Mouse (Mus musculus): ENCODE measurements around the gene Prss57.

DNA sequence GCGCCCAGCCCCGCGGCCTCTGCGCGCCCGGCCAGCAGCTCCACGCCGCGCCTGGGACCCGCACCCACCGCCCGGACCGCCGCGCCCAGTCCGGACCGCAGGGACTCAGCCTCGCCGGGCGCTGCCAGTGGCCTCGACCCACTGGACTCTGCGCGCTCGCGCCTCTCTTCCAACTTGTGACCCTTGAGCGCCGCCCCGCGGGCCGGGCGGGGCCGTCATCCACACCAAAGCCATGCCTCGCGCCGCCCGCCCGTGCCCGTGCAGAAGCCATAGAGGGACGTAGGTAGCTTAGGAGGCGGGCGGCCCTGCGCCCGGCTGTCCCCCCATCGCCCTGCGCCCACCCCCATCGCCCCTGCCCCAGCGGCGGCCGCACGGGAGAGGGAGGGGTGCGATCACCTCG, 55.4 kb downstream of the Prss57 start:
- no peak for TF ChIP-seq CTCF (IDR thresholded peaks at IDR 0.05; ENCODE audit: control insufficient read depth, insufficient read depth, insufficient replicate concordance, low read depth, low read length)
- TF ChIP-seq POLR2A (IDR thresholded peaks at IDR 0.05; ENCODE audit: control insufficient read depth, low read depth, low read length): no peak

Measured in testis, adult 2 months (tissue).